Mouse (Mus musculus) gastrocnemius, postnatal 10 days (tissue): ENCODE results near the gene Stat4. TPM values are rescaled to one million over a fixed set of nuclear protein-coding genes. Genes with fewer than 3 reads are reported as not detected.

Experiments
- DNase-seq: peaks from one replicate; pipeline ENCODE4 v3.0.0; 2021; ENCODE audit warnings: mixed read lengths
- long read RNA-seq, 2 experiments: library from polyadenylated mRNA; stranded (forward); transcript quantifications; one replicate each; pipeline ENCODE4 v2.0.0; 2021
- total RNA-seq, 2 experiments: library from RNA; stranded (reverse); gene quantifications; 2 replicates each; pipeline ENCODE4 v1.2.3; 2021

The Stat4 gene
- under 1 TPM; 0.12 to 0.43 TPM for total RNA-seq
- long read RNA-seq, experiment 1, result 0 reads
- long read RNA-seq, experiment 2, result 0 reads

DNA sequence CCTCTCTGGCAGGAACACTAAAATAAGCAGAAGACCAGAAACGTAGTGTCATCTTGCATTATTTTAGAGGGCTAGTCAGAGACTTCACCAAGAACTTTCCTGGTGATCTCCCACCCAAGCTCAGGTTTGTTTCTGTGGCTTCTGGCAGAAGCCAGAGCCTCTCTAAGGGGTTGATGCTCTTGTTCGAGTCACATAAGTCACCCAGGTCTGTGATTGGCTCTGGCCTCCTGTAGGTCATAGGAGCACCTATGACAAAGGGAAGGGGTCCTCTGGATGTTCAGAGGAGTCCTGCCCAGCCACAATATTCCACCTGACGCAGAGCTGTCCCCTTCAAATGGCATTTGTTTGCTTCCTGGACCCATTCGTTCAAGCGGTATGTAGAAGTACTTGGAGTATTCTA, at the start of gene Stat4:
Gene Stat4 (plus strand): TSS at position 301 of the 400 bp plus-strand sequence.
- no peak for DNase-seq

DNA sequence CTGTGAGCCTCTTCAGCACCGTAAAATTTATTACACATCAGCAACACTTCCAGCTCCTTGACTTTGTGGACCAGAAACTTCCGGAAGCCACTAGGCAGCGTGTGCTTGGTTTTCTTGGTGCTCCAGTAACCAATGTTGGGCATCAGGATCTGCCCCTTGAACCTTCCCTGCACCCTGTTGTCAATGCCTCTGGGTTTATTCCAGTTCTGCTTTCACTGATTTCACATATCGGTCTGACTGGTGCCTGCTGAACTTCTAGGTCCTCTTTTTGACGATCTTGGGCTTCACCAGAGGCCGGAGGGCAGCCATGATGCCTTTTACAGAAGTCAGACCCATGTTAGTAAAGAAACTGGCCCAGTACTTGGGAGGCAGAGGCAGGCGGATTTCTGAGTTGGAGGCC, 48.6 kb upstream of the Stat4 start:
- no peak for DNase-seq

DNA sequence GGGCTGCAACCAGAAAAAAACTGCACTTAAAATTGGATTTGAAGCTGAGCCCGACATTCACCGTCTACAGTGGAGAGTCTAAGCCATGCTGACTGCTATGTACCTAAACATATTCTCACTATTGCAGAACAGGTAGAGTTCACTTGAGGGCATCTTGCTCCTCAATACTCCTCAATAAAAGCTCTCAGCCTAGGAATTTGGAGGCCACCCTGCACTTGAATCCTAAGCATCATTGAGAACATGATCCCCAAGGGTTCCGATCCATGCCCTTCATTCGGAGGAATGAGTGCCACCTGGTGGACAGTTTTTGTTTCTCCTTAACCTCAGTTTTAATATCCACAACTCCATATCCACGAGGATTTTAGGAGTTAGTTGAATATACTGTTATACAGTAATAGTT, 42.2 kb upstream of the Stat4 start:
- DNase-seq, result peak; percentile 41

DNA sequence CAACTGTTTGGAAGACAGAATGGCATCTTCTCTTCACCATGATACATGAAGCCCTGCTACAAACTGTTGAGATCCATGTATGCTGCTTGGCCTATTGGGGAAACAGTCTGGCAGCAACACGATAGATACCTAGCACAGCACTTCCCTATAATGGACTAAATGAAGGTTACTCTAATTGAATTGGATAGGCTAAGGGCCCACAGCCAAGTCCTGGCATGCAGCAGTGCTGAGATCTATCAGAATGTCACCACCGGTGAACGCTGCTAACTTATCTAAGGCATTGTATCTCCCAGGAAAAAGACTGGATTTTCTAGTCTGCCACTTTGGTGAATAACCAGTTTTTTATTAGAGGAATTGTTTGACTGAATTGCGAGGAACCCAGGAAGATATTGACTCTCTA, 39.8 kb upstream of the Stat4 start:
- DNase-seq, result no peak

DNA sequence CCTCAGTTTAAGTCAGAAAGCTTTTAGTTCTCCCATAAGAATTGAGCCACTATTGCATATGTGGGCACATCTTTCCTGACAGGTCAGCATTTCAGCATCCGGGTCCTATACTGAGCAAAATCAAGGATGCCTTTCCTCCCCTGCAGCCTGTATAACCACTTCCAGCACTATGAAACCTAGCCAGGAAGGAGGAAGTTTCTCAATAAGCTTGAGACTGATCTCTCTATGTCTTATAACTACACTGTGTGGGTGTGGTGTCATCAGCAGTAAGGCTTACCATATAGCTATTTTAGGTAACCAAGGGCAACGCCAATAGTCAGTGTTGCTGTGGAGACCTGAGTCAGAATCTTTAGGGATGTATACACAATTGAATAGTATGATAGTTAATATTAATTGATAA, 22.3 kb upstream of the Stat4 start:
- DNase-seq, result no peak

DNA sequence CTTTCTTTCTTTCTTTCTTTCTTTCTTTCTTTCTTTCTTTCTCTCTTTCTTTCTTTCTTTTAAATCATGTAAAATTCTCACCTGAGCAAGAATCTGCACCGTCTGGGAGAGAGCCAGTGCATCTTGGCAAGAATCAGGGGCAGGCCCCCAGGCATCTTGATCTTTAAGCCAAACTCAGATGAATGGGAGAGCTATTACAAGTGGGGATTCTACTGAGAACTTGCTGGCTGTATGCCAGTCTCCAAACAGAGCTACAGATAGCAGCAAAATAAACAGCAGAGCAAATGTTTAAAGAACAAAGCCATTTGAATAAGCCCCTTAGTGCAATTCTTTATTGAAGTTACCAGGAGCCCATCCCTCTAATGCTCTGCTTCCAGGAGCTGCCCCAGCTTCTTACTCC, 18.0 kb upstream of the Stat4 start:
- no peak for DNase-seq

DNA sequence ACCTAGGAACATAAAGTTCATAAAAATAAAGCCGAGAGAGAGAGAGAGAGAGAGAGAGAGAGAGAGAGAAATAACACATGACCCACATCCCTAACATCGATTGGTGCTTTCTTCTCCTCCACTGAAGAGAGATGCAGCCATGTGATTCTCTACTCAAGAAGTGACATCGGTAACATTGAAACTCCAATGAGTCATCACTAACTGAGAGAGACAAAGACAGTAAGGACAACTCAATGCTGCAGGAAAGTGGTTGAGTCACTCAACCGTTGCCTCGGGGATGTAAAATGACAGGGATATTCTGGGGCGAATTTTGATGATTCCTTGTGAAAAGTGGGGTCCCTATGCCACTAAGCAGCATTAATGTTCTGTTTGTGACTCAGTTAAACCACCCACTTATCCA, 16.8 kb upstream of the Stat4 start:
- DNase-seq, result no peak

DNA sequence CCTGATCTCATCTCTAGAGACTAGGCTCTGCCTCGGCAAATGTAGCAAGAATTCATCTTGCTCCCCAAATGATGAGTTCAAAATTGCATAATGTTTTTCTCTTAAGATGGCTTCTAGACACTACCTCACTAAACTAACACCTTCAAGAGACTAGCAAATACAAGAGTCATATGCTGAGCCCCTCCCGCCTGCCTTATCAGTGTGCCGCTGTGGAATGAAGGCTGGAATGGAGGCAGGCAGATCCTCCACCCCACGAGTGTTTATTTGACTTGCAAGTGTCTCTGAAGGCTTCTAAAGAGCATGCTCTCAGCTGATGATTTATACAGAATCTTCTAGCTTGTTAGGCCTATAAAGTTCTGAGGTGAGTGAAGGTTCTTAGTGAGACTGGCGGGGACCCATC, 11.4 kb upstream of the Stat4 start:
- no peak for DNase-seq

DNA sequence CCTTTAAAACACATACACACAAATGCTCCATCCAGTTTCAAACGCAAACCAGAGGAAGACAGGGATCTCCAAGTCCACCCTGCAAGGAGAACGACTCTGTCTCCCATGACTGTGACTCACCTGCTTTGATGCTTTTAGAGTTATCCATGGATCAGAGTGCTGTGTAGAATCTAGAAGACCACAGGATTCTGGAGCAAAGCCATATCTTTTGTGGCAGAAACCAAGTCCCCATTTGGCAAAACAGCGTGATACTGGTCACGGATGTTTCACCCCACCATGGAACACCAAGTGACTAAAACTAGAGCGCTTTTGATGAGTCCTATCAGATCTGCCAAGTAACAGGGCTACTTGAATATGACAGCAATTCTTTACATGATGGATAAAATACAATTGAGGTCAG, 7.9 kb upstream of the Stat4 start:
- DNase-seq, result no peak

DNA sequence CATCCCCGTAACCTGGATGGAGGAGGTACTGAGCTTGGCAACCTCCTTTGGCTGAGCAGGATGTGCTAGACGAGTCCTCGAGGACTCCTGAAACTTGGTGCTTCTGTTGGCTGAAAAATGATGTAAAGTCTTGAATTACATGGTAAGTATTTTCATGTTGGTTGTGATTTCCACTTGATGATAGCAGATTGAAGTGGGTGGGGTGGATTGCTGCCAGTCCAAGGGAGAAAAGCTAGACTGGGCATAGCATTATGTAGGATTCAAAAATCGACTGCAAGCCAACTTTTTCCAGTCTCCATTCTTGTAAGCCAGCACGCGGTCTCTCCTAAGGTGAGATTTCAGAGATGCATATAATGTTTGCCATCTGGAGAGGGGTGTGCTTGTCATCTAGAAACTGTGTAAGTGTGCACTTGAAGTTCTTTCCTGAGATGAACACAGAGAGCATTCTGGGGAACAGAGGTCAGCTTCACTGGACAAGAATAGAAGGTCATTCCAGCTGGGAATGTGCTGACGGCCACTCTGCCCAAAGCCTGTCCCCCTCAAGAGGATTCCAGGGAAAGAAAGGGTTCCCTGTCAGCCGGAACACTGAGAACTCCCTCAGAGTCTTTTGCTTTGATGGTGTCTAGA, 5.1 kb downstream of the Stat4 start:
- no peak for DNase-seq

DNA sequence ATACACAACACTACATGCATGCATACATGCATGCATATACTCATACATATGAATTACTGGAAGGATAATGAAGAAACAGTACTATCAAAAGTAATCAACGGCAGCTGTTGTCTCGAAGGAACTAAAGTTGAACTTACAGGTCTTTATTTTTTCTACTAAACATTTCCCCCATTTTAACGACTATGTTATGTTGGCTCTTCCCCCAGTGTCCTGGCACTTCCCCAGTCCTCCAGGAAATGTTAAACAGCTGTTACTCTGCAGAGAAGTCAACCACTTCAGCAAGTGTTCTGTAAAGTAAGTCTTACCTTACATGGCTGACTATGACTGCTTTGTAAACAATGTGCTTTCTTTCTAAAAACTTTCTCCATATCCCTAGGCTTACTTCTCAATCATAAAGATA, 9.1 kb downstream of the Stat4 start:
- DNase-seq, result no peak

DNA sequence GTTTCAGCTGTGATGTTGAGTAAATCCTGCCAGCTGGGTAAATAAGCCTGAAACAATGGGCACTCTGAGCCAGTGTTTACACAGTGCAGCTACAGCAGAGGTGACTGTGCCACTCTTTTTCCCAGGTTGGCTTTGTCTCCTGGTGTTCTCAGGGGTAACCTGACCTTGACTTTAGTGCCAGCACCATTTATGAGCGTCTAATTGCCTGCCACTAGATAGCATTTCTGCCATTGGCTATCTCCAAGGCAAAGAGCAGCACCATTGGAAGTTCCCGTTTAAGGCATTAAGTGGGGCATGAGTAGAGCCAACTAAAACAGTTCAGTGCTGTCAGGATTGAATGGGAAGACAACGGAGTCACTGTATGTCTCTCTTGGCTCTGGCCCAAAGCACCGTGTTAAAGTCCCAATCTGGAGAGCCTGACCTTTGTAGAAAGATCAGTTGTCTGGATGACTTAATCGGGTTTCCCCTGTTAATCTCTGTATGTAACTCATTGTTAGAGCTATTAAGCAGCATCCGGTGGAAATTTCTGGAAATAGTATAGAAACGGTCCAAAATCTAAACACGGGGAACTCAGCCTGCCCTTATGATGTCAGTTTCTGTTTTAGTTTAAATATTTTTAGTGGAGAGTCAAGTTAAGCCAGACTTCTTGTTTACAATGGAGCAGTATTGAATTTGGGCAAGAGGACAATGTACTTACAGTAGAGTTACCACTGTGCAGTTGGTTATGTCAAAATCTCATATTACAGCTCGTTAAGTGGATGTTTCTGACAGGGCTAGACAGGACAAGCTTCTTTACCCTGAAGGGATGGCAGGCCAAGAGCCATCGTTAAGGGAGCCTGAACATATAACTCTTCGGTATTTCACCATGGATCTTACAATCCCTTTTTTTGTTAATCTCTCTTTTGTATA, 10.1 kb downstream of the Stat4 start:
- peak; percentile 8 for DNase-seq

DNA sequence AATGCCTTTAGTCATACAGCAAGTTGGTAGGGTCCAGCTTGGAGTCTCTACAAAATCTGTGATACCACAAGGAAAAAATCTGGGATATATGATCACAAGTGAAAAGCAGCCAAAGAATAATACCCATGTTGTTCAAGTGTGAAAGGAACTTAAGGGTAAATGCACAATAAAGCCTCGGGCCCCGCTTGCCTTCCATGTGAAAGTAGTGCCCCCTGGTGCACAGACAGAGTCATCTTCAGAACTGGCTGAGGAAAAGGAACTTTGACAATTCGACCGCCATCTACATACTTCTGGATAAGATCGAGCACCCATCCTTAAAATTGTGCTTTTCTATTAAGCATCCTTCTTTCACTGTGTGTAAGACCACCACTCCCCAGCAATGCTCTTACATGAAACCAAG, 11.6 kb downstream of the Stat4 start:
- DNase-seq, result peak; percentile 26

DNA sequence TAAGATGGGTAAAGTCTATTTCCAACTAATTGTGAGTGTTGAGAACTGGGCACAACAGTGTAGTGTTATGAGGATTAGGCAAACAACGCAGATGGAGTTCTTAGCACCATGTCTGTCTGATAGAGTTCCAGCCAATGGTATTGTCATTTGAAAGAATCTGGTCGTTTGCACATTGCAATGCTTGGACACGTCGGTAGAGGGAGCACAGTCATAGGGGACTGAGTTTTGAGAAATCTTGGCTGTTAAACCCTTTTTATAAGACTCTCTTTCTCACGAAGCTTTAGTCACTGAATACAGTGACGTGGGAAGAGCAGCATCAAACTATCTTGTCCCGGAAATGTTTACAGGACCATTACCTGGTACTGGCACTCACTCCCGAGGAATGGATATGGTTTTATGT, 17.1 kb downstream of the Stat4 start:
- DNase-seq, result peak; percentile 72

DNA sequence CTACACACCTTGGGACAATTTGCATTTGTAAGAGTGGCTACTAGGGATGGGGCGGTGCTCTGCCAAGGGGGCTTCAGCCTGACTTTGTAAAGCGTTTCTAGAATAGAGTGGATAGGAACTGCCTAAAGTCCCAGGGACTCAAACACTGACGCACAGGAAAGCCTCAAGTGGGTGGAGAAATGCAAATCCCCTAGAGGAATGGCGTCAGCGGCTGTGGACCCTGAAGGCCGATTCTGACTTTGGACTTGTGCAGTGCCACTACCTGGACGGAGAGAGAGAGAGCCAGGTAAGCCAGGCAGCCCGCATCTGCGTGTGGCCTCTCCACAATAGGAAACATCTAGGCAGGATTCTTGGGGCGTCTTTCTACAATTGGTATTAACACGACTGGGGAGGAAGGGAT, 21.5 kb downstream of the Stat4 start:
- DNase-seq, result no peak

DNA sequence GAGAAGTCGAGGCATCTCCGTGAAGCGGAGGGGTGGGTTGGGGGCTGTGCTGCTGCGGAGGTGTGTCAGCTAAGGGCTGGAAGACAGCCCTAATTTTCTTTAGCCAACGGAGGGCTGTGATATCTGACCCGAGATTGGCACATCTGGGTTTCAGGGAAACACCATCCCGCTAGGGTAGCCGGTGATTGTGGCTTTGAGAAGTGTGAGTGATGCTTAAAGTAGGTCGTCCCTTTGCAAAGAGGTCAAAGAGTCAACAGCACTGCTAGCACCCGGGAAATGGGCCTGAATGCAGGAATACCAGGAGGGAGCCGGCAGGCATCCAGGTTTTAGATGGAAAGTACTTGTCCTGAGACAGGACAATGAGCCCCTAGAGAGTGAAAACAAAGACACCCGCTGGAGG, 22.0 kb downstream of the Stat4 start:
- DNase-seq, result no peak

DNA sequence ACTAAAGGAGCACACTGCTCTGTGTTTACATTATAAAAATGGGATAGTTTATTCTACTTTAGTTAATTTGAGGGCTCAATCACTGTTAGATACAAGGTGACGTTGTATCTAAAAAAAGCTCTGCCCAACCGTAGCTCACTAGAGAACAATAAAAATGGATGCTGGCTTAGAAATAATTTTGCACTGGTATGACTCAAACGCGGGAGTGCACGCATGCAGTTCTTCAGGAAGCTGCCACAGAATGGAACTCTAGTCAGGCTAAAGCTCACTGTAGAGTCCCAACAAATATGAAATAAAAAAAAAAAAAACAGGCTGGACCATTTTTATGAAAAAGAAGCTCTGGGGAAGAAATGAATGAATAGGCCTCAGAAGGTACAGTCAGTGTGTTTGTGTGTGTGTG, 23.8 kb downstream of the Stat4 start:
- no peak for DNase-seq

DNA sequence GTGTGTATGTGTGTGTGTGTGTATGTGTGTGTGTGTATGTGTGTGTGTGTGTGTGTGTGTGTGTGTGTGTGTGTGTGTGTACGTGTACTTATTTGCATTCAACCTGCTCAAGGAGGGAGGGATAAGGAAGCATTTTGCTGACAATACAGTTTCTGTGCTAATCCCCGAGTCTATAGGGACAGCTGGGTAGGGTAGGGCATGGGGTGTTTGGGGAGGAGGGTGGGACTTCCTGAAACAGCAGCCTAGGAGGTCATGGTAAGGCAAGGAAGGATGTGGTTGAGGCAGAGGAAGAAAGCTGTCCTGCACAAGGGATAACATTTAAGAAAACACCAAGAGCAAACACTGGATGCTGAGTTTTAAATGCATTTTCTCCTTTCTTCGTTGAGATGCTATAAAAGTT, 24.3 kb downstream of the Stat4 start:
- no peak for DNase-seq

DNA sequence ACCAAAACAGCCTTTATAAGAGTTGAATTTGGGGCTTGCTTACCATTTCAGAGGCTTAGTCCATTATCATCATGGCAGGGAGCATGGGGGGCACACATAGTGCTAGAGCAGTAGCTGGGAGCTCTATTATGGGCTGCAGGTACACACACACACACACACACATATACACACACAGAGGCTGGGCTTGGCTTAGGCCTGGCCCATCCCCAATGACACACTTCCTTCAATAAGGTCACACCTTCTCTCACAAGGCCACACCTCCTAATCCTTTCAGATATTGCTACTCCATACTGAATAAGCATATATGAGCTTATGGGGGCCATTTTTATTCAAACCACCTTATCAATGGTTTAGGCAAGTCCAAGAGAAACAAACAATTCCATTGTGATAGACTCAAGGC, 25.3 kb downstream of the Stat4 start:
- DNase-seq, result no peak

DNA sequence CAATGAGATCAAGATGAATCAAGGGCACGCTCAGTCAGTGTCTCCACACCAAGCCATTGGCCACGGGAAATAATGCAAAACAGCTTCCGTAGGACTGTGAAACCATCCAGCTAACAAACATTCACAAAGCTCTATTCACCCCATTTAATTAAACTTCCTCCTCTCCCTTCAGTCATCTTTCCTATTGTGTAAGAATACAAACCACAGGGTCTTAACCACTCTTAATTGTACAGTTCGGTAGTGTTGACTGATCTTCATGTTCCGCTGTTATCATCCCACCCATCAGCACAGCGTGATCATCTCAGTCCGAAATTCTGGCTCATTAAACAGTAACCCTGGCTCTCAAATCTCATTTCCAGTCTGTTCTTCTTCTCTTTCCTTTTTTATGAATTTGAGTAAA, 25.8 kb downstream of the Stat4 start:
- no peak for DNase-seq

DNA sequence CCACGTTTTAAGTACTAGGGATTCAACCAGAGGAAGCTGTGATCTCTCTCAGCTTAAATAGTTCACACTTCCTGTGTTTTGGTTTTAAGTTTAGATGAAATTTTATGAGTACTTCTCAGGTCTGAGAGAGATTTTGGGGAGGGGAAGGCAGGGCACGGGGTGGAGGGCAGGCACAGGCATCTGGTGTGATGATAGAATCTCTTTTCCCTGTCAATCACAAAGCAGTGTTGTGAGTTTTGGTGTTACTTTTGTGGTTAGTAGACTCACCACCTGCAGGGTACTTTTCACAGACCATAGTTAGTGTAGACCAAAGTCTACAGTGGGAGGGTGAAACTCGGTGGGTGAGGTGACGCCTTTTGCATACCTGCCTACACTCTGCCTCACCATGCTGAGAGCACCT, 32.7 kb downstream of the Stat4 start:
- no peak for DNase-seq

DNA sequence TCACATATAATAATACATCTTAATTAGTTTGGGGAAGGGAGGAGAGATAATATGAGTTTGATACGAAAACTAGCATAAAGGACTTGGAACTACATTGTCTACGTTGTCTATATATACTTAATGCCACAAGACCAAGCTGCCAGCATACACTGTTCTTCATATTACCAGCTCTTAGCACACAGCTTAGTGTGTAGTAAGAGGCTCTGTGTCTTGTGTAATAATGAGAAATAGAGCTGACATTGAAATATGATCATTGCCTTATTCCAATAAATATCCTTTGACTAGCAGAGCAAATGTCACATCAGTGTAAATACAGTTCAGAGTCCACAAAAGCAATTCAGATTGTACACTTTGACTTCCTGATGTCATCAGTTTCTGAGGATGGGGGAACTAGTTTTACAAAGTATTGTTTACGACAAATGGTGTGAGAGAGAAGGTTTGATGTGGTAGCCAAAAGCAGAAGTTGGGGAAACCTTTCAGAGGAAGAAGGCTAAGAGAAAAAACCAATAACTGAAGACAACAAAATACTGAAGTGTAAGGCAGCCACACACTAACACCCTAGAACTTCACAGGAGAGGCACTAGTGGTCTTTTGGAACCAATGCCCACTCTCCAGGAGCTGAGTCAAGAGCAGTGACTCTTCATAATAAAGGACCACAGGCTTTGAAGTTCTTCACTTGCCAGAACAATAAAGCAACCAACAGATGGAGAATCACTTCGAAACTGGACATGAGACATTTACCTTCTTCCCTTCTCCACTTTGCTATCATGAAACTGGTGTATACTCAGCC, 35.2 kb downstream of the Stat4 start:
- DNase-seq, result no peak

DNA sequence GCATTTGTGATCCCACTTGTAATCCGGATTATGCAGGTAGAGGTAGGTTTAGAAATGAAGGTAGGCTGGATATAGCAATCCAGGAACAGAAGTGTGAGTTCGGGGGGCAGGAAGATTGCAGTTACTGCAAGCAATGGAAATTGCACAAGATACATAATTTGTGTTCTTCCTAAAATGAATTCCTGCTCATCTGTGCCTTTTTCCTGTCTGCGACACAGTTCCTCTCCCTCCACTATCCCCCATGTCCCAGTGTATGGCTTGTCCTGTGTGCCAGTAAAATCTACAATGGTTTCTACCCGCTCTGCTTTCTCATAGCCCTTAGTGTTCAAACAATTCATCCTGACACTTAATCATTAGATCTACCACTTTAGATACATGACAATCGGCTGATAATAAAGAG, 41.7 kb downstream of the Stat4 start:
- DNase-seq, result no peak
